Mouse (Mus musculus) left cerebral cortex, postnatal 4 days (tissue): ENCODE data around the gene Cdh13. TPM values are rescaled to one million over a fixed set of nuclear protein-coding genes. Genes with fewer than 3 reads are reported as not detected.

Experiments
- DNase-seq: peaks from one replicate; pipeline ENCODE4 v3.0.0-alpha.2; 2022
- intact Hi-C: fragments of 180-260 bp; cut with DNase I; formaldehyde crosslinking; loops from one replicate; pipeline ENCODE4 v1.15.1; 2025
- total RNA-seq, 2 experiments: library from RNA; stranded (reverse); gene quantifications; 2 replicates each; pipeline ENCODE4 v1.2.3; 2021

The Cdh13 gene
- total RNA-seq, 2 experiments from 2014 or later = 173 to 179 TPM

DNA sequence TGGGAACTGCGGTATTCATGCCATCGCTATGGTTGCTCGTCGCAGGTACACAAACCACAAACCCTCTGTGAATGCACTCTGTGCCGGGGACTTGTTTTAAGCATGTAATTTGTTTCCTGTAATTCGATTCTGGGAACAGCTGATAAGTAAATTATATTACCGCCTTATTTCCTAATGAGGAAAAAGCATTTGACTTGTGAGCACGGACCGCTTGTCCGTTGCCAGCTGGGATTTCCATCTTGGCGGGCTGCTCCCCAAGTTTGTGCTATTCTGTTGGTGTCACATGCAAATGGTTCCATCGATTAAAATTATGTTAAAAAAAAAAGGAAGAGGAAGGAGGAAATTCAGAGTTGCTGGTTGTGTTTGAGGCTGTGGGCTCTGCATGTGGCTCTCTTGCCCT lies 569.3 kb downstream of the Cdh13 start:
- intact Hi-C loops = loop anchor here (5.0 to 10.0 kb wide), 2 partner anchors 566 to 1208 kb away; no protein-coding TSS in a partner anchor
- no peak for DNase-seq

DNA sequence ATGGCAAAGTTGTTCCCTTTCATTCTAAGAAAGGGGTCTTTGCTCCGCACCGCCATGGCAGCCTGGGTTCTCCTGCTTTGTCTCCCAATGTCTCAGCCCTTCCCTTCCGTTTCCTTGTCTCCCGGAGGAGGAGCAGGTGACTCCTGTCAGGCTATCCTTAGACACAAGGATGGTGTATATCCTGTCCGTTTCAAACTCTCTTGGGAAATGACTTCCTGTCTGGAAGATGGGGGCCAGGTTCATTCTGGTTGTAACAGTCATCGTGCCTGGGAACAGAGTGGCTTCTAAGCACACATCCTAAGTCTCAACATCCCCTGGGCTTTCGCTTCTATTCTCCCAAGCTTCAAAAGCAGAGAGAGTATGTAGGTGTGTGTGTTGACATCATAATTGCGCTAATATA lies 571.1 kb downstream of the Cdh13 start:
- intact Hi-C loops = loop anchor here (5.0 to 10.0 kb wide), 2 partner anchors 567 to 1210 kb away; no protein-coding TSS in a partner anchor
- DNase-seq = no peak

GRCm38 (mm10) chr8:118866332-118866731 lies 582.8 kb downstream of the Cdh13 start:
- DNase-seq = peak; percentile 71
- intact Hi-C loops = no loop called here

DNA sequence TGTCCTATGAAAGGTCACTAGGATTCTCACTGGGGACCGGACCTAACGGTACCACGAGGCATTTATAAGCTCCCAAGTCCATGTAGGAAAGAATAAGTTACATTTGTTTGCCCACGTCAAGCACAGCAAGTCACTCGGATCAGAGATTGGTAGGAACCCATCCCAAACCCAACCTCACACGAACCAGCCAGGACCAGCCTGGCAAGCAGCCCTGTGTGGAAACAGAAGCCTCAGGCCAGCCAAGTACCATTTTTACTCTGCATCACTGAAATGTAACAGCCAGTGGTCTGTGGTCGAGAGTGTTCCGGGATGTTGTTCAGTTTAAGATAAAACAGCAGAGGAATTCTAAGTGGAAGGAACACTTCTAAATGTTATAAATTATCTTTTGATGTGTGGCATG lies 587.2 kb downstream of the Cdh13 start:
- DNase-seq = no peak
- intact Hi-C loops = no loop called here

GRCm38 (mm10) chr8:118879939-118880825 lies 596.6 kb downstream of the Cdh13 start:
- intact Hi-C loops = no loop called here
- DNase-seq = peak; percentile 58

GRCm38 (mm10) chr8:118884296-118884695 lies 600.8 kb downstream of the Cdh13 start:
- no peak for DNase-seq
- intact Hi-C loops = no loop called here

GRCm38 (mm10) chr8:118884988-118885387 lies 601.5 kb downstream of the Cdh13 start:
- intact Hi-C loops = no loop called here
- DNase-seq = no peak

- intact Hi-C loops = no loop called here
- DNase-seq = no peak
Measured at GRCm38 (mm10) chr8:118902402-118902801, 618.9 kb downstream of the Cdh13 start.

DNA sequence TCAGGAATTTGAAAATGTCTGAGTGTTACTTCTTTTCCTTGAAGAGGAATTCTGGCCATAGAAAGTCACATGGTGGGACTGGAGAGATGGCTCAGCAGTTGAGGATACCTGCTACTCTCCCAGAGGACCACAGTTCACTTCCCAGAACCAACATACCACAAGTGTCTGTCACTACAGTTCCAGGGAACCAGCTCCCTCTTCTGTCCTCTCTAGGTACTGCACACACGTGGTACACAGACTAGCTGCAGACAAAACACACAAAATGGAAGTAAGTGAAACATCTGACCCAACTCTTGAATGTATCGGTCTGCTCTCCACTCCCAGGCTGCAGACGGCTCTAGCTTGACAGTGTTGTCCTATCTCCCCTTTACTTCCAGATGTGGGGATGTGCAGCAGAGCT lies 633.0 kb downstream of the Cdh13 start:
- intact Hi-C loops = no loop called here
- DNase-seq = peak; percentile 6

- no peak for DNase-seq
- intact Hi-C loops = no loop called here
Measured at GRCm38 (mm10) chr8:118937412-118937811, 653.9 kb downstream of the Cdh13 start.

GRCm38 (mm10) chr8:118938025-118938424 lies 654.5 kb downstream of the Cdh13 start:
- DNase-seq = no peak
- intact Hi-C loops = no loop called here

DNA sequence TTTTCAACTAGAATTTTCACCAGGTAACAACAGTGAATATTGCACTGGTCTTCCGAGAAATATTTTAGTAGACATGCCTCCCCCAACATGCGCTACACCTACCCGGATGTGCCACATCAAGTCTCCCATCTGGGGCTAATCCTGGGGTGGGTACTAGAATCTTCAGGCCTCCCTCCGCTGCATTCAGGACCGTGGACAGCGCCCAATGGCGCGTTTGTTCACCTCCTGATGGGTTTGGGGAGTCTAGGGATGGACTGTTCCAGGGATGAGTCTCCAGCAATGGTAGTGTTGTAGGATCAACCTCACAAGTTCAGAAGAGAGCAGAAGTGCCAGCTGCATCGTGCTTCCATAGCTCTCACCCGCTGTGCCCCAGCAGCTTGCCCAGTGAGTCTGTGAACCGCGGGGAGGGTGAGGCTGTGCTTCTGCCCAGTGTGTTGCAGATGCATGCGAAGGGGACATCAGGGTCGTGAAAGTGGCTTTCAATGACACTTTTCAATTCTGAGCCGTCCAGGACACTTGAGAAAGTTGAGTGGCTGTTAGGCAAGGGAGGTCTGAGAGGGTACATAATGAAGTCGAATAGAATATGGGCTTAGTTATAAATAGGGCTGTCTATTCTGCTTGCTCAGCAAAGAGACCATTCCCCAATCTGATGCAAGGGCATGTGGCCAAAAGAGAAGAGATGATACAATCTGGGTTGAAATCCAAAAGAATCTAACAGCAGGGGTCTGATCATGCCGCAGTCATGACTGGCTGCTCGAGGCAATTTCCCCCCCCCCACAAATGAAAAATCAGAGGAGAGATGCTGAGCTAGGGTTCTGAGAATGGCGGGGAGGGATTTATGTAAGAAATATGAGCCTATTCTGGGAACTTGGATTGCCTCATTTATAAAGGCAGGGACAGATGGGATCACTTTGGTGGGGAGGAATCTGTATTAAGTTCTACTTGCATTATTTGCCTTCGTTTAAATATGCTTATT lies 668.5 kb downstream of the Cdh13 start:
- DNase-seq = peak; percentile 46
- intact Hi-C loops = no loop called here

DNA sequence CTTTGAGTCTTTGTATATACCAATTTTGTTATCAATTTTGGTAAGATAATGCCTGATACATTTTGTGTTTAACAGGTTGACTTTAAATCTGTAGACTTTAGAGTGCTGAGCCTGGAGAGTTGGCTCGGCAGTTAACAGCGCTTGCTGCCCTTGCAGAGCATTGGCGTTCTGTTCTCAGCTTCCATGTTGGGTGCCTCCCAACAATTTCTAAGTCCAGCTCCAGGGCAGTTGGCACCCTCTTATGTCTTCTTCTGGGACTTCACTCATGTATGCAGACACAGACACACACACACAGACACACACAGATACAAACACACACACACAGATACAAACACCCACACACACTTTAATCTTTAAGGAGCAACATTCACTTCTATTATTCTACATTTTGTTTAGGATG lies 672.6 kb downstream of the Cdh13 start:
- intact Hi-C loops = no loop called here
- DNase-seq = no peak

- peak; percentile 89 for DNase-seq
Measured at GRCm38 (mm10) chr8:118961877-118962545, 678.5 kb downstream of the Cdh13 start.

DNA sequence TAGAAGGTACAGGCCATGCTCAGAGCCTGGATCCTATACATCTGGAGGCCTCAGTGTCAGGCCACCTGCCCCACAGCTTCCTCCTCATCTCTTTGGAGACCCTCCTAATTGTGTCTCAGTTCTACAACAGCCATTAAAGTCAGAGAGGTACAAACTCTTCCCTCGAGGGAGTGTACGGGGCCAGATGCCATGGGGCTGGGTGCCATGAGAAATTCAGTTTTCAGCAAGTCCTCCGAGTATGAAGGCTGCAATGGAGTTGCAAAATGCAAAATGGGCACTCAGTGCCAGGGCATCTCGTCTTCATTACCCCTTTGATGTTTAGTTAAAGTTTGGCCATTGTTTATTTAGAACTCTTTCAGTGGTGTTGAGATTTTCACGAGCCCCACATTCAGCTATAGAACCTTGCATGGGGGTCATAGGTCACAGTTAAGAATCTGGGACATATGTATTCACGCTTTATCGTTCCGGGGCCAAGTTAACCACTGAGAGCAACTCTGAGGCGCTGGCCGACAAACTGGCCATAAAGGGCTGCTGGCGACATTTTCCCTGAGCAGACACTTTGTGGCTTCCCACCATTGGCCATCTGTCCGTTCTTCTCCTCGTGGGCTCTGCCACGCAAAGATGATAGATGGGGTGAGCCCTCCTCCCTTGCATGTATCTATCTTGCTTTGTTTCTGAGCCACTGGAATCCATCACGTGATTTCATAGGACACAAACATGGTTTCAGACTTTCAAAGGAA lies 681.7 kb downstream of the Cdh13 start:
- peak; percentile 36 for DNase-seq
- intact Hi-C loops = no loop called here

More at GRCm38 (mm10) chr8:118961877-118962545, 678.5 kb downstream of the Cdh13 start:
- intact Hi-C loops = no loop called here

- intact Hi-C loops = no loop called here
- DNase-seq = no peak
Measured at GRCm38 (mm10) chr8:118968896-118969295, 685.4 kb downstream of the Cdh13 start.

- intact Hi-C loops = no loop called here
- peak; percentile 62 for DNase-seq
Measured at GRCm38 (mm10) chr8:118979800-118980199, 696.3 kb downstream of the Cdh13 start.

GRCm38 (mm10) chr8:118983724-118984123 lies 700.2 kb downstream of the Cdh13 start:
- intact Hi-C loops = no loop called here
- DNase-seq = no peak

GRCm38 (mm10) chr8:118986796-118987195 lies 703.3 kb downstream of the Cdh13 start:
- no peak for DNase-seq
- intact Hi-C loops = no loop called here

- DNase-seq = peak; percentile 64
- intact Hi-C loops = no loop called here
Measured at GRCm38 (mm10) chr8:118995641-118996188, 712.2 kb downstream of the Cdh13 start.
